Mouse (Mus musculus) urinary bladder, postnatal 4 days (tissue): ENCODE results near the gene Rbpms2.
A peak's percentile ranks its signal among the peaks of the same experiment; 100 is the strongest.

Source experiments
- DNase-seq, 2 experiments: peaks; one replicate each; pipeline ENCODE4 v3.0.0; 2021 to 2022; ENCODE audit warnings: low spot score in 2 of 2

The Rbpms2 gene

GRCm38 (mm10) chr9:65629025-65629766 lies at the start of gene Rbpms2:
Gene Rbpms2, plus strand, starts transcription at chr9:65629648.
- DNase-seq, result no peak

GRCm38 (mm10) chr9:65579781-65580371 lies 49.6 kb upstream of the Rbpms2 start, which contains the start of gene Plekho2:
Gene Plekho2, minus strand, starts transcription at chr9:65580040.
- peak; percentile 92 to 93 for DNase-seq

GRCm38 (mm10) chr9:65580401-65581256 lies 48.8 kb upstream of the Rbpms2 start:
- DNase-seq, result peak; percentile 76 to 88

GRCm38 (mm10) chr9:65583045-65583444 lies 46.4 kb upstream of the Rbpms2 start:
- DNase-seq, result no peak

GRCm38 (mm10) chr9:65586406-65587269 lies 42.8 kb upstream of the Rbpms2 start, which contains the start of gene Pif1:
Gene Pif1, plus strand, starts transcription at chr9:65587160.
- peak; percentile 75 to 84 for DNase-seq

GRCm38 (mm10) chr9:65587270-65587572 lies 42.2 kb upstream of the Rbpms2 start:
- DNase-seq, result no peak

GRCm38 (mm10) chr9:65587573-65588358 lies 41.7 kb upstream of the Rbpms2 start:
- DNase-seq, result no peak

- DNase-seq, result no peak
Measured at GRCm38 (mm10) chr9:65589091-65589490, 40.4 kb upstream of the Rbpms2 start.

GRCm38 (mm10) chr9:65592721-65593120 lies 36.7 kb upstream of the Rbpms2 start:
- no peak for DNase-seq

GRCm38 (mm10) chr9:65593596-65593995 lies 35.9 kb upstream of the Rbpms2 start:
- DNase-seq, result no peak

- peak in 1 of 2 experiments; percentile 28 for DNase-seq
Measured at GRCm38 (mm10) chr9:65598765-65599249, 30.6 kb upstream of the Rbpms2 start.

GRCm38 (mm10) chr9:65600951-65601350 lies 28.5 kb upstream of the Rbpms2 start:
- no peak for DNase-seq

GRCm38 (mm10) chr9:65603401-65604102 lies 25.9 kb upstream of the Rbpms2 start:
- DNase-seq, result no peak

GRCm38 (mm10) chr9:65605471-65606136 lies 23.8 kb upstream of the Rbpms2 start:
- DNase-seq, result peak; percentile 57 to 77

GRCm38 (mm10) chr9:65606321-65607109 lies 22.9 kb upstream of the Rbpms2 start:
- DNase-seq, result no peak

- no peak for DNase-seq
Measured at GRCm38 (mm10) chr9:65607120-65607519, 22.3 kb upstream of the Rbpms2 start.

GRCm38 (mm10) chr9:65611969-65612486 lies 17.4 kb upstream of the Rbpms2 start:
- no peak for DNase-seq

- DNase-seq, result no peak
Measured at GRCm38 (mm10) chr9:65613098-65613497, 16.4 kb upstream of the Rbpms2 start.
